Mouse (Mus musculus): Measurements from ENCODE around the gene Spata31d1a. TPM values are rescaled to one million over a fixed set of nuclear protein-coding genes. Genes with fewer than 3 reads are reported as not detected.

The Spata31d1a gene
- total RNA-seq, 2 experiments from 2014 or later = 0.05 to 0.07 TPM

- no peak for DNase-seq (ENCODE audit: low spot score in 2 of 2)
These were observed 41.5 kb downstream of the Spata31d1a start for GRCm38 (mm10) chr13:59668501-59669093.

DNA sequence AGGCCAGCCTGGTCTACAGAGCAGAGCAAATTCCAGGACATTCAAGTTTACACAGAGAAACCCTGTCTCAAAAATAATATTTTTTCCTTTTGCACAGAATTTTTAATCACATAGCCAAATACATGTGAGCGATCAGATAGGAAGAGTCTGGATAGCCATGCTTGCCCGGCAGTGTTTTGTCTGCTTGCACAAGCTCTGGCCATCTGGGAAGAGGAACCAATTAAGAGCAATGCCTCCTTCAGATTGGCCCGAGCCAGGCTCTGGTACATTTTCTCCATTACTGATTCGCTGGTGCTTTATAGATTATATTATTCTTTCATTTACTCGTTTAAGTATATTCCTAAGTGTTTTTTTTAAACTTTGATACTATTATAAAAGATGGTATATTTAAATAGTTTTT lies 42.4 kb downstream of the Spata31d1a start:
- DNase-seq (ENCODE audit: low spot score in 2 of 2) = no peak

GRCm38 (mm10) chr13:59663939-59664712 lies 46.0 kb downstream of the Spata31d1a start:
- DNase-seq (ENCODE audit: low spot score in 2 of 2) = no peak

DNA sequence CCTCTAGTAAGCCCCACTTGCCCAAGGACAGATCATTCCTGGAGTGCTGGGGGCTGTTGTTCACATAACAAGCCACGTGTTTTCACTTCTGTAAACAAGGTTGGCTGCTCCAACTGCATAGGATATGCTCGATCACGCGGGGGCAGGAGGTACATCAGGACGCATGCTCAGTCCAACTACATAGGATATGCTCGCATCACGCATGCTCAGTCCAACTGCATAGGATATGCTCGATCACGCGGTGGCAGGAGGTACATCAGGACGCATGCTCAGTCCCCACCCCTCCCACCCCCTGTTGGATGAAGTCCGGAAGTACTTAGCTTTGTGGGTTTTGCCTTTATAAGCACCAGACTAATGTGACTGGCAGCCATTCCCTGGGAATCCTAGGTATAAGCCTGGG lies 48.2 kb downstream of the Spata31d1a start:
- DNase-seq (ENCODE audit: low spot score in 2 of 2) = no peak

DNA sequence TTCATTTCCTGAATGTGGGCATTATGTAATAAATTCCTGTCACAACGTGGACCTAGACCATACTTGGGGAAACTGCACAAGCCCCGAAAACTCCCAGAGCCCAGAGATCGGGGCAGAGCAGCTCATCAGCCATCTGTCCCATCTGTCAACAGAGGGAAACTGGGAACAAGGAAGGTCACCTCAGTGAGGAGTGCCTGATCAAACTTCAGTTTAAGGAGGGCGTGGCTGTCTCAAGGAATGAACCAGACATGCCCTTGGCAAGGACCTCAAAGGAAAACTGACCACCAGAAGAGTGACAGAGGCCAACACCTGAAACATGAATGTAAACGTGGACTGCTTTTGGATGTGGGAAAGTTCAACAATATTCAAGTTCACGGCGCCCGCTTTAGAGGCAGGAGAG lies 48.7 kb downstream of the Spata31d1a start:
- no peak for DNase-seq (ENCODE audit: low spot score in 2 of 2)

- DNase-seq (ENCODE audit: low spot score in 2 of 2) = no peak
These were observed 49.8 kb downstream of the Spata31d1a start for GRCm38 (mm10) chr13:59660371-59660770.

- no peak for DNase-seq (ENCODE audit: low spot score in 2 of 2)
These were observed 52.3 kb downstream of the Spata31d1a start for GRCm38 (mm10) chr13:59657781-59658180.

GRCm38 (mm10) chr13:59656975-59657388 lies 53.1 kb downstream of the Spata31d1a start:
- no peak for DNase-seq (ENCODE audit: low spot score in 2 of 2)

DNA sequence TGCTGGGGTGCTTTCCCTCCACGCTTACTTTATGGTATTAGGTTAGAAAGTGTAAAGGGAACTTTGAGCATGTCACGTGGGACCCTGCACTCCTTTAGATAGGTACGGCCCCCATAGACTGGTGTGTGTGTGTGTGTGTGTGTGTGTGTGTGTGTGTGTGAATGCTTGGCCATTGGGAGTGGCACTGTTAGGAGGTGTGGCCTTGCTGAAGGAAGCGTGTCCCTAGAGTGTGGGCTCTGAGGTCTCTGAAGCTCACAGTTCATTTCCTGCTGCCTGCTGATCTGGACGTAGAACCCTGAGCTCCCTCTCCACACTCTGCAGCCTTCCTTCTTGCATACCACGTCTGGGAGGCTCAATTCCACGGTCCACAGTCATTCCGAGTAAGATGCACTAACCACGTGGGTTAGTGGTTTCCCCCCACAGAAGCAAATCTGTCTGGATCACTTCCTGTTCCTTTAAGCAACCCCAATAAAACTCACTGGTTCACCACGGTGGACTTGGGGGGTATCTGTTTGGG lies 53.8 kb downstream of the Spata31d1a start:
- DNase-seq (ENCODE audit: low spot score in 2 of 2) = no peak

DNA sequence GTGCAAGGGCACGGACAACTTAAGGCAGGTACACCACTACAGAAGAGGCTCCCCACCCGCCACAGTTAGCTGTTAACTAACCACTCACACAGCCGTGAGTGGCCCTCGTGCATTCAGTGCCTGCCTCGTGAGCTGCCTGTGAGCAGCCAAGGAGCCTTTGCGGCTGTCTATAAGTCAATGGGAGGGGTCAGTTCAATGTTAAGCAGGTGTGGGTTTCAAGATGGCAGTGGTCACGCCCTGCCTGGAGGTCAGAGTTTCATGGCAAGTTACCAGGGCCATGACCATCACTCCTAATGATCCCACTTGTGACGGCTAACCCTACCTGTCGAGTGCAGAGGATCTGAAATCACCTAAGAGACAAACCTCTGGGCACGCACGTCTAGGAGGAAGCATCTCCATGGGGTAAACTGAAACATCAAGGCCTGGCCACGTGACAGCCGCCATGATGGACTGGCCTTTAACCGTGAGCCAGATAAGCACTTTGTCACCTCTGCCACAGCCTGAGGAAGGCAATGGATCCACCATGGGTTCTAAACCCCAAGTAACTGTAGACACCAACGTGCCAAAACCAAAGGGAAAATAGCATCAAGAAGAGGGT lies 54.3 kb downstream of the Spata31d1a start:
- DNase-seq (ENCODE audit: low spot score in 2 of 2) = no peak

DNA sequence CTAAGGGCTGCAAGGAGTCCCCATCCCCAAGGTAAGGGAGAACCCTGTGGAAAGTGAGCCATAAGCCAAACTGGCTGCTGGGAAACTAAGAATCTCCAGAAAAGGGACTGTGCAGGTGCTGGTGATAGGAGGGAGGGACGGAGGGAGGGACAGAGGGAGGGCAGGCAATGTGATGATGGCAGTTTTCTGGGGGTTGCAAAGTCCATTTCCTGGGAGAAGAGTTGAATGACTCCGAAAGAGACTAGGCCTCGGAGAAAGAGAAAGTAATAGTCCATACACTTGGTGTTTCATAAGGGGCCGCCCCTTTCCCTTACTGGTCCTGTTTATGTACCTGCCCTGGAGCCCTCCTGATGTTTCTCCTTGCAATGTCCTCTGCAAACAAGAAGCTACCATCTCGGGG lies 55.7 kb downstream of the Spata31d1a start:
- DNase-seq (ENCODE audit: low spot score in 2 of 2) = no peak

DNA sequence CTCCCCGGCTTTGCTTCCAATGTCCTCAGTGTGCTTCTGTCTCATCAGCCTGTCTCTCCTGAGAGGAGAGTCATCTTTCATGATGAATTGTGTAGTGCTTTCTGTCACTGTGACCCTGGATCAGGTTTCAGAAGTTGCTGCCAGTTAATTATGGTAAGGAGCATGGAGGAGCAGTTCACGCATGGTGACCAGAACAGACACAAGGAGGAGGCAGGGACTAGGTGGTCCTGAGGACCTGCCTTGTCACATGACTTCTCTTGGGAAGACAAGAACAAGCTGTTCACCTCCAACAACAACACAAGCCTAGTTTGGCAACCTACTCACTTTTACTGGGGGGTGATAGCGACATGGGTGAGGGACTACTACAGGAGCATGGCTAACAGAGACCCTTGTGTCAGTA lies 57.0 kb downstream of the Spata31d1a start:
- no peak for DNase-seq (ENCODE audit: low spot score in 2 of 2)

DNA sequence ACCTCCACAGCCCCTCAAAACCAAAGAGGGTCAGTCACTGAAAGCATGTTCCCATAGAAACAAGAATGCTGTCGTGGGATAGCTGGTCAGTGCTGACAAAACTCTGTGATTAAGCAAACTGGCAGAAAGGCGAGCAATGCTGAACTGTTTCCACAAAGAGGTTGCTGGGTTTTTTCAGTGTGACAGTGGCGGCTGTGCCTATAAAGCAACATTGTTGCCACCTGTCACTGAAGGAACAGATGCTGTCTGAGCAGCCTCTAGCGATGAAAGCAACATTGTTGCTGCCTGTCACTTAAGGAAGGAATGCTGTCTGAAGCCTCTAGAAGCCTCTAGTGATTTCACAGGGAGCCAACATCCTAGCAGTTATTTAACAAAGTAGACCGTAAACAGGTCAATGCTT lies 57.5 kb downstream of the Spata31d1a start:
- DNase-seq (ENCODE audit: low spot score in 2 of 2) = no peak

Other genes starting within 250 kb of the Spata31d1a start
- gene Agtpbp1, start 125.1 kb downstream of the Spata31d1a start, total RNA-seq (2021) = 10 to 100 TPM; 30.8 to 31.2 TPM
- gene Naa35, start 125.1 kb downstream of the Spata31d1a start, total RNA-seq (2021) = 10 to 100 TPM; 53.3 to 57.8 TPM
- gene Golm1, start 34.5 kb downstream of the Spata31d1a start, total RNA-seq (2021) = 10 to 100 TPM; 22.9 to 23.7 TPM
- not detected for gene 4921517D22Rik, start 16.2 kb downstream of the Spata31d1a start, total RNA-seq (2021)
- gene Spata31d1b, start 2.0 kb upstream of the Spata31d1a start, total RNA-seq (2021) = under 1 TPM; 0.05 to 0.08 TPM
- not detected for gene Spata31d1d, start 21.4 kb upstream of the Spata31d1a start, total RNA-seq (2021)
- not detected for gene 1700014D04Rik, start 36.4 kb upstream of the Spata31d1a start, total RNA-seq (2021)
- 10 to 100 TPM; 86.8 to 91.1 TPM for gene Isca1, start 59.5 kb upstream of the Spata31d1a start, total RNA-seq (2021)
- gene Gm49354, start 71.9 kb upstream of the Spata31d1a start, total RNA-seq (2021) = not detected
- gene Tut7, start 112.8 kb upstream of the Spata31d1a start, total RNA-seq (2021) = 10 to 100 TPM; 53.7 to 65.8 TPM

All from gastrocnemius, postnatal 4 days (tissue).